Mouse (Mus musculus) T-helper 2 cell (primary cell): ENCODE data around the gene Smim9.
"Not testable (repeated sequence)": the region's sequence is repeated elsewhere in the genome, so short reads cannot be mapped to it uniquely, and the experiment has no call there.

ENCODE experiments used
- in situ Hi-C: fragments of 300-600 bp; cut with MboI, MseI; formaldehyde crosslinking; loops from one replicate; pipeline ENCODE4 v1.15.1; 2025; ENCODE audit warnings: high pct_unique_total_duplicates

Gene Smim9

DNA sequence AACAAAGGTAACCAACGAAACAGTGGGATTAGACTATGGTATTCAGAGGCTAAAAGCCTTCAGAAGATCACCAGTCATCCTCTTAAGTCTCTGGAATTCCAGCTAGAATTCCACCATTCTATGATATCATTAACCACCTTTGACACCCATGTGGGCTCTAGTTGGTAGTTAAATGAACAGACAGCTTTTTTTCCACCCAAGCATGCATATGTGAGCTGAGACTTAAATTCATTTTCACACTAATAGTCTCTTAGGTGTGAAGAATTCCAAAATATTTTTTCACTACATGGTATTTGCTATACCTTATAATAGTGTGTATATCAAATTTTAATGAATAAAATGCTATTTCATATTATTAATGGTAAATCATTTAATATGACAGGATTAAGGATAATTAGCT is at the start of gene Smim9:
Gene Smim9 (minus strand): TSS at position 101 of the 400 bp plus-strand sequence.
- in situ Hi-C loops, result no loop called here

DNA sequence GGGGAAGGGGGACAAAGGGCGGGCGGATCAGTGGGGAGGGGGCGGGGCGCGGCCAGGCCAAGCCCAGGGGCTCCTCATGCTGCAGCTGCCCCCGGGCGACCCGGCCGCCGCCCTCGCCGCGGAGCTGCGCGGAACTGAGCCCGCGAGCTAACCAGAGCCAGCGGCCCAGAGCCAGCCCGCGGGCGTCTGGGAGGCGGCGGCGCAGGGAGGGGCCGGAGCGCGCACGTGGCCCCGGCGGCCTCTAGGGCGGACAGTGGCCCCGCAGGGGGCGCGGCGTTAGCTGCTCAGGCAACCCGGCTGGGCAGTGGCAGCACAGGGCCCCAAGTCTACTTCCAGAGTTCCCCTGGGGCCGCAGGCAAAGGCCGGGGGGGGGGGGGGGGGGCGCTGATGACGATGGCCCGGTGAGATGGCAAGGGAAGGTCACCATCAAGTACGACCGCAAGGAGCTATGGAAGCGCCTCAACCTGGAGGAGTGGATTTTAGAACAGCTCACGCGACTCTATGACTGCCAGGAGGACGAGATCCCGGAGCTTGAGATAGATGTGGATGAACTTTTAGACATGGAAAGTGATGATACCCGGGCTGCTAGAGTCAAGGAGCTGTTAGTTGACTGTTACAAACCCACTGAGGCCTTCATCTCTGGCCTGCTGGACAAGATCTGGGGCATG is 7.9 kb downstream of the Smim9 start:
- in situ Hi-C loops, result no loop called here

DNA sequence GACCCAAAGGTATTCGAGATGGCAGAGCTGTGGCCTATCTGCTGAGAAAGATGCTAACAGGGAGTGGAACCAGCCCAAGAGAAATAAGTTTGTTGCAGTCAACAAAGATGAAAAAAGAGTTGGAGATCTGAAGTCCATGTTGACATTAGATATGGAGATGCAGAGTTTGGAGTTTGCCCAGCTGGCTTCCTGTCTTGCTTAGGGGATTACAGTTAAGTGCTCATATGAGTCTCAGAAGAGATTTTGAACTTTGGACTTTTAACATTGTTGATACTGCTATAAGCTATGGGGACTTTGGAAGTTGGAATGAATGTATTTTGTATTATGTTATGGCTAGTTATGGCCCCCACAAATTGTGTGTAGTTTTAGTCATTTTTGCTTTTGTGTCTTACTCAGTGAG is 11.3 kb downstream of the Smim9 start:
- in situ Hi-C loops, result no loop called here

DNA sequence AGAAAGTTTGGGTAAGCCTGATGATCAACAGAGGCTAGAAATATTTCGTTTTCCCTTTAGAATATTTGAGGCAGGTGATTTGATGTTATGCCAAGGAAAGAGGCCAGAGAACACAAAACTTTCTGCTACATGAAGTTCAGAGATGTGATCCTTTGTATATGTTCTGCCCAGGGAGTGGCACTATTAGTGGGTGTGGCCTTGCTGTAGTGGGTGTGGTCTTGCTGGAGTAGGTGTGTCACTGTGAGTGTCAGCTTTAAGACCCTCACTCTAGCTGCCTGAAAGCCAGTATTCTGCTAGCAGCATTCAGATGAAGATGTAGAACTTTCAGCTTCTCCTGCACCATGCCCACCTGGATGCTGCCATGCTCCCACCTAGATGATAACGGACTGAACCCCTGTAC is 13.3 kb downstream of the Smim9 start:
- in situ Hi-C loops, result no loop called here

DNA sequence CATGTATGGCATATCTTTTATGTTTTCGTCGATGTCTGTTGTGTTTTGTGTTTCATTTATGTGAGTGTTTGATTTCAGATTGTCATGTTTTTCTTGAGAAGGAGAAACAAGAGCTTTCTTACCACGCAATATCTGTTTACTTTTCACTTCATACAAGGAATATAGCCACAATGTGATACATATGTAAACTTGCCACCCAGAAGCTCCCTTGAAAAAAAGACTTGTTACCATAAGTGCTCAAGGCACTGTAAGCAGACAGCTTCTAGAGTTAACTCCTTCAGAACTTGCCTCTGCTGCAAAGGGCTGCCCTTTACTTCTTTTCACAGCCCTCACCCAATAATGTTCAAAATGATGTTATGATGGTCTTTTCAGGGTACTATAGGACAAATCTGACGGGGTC is 15.2 kb downstream of the Smim9 start:
- in situ Hi-C loops, result no loop called here

DNA sequence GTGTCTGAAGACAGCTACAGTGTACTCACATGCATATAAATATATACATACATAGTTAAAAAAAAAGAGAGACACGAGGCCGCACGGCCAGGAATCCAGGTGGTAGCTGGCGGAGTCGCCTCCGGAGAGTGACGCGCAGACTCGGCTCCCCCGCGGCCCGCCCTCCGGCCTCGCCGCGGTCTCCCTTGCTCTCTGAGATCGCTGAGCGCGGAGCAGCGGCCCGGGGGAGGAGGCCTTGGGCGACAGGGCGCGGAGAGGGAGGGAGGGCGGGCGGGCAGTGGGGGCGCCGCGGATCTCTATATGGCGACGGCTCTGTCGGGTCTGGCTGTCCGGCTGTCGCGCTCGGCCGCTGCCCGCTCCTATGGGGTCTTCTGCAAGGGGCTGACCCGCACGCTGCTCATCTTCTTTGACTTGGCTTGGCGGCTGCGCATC is 20.4 kb downstream of the Smim9 start:
- in situ Hi-C loops, result not testable (repeated sequence)

DNA sequence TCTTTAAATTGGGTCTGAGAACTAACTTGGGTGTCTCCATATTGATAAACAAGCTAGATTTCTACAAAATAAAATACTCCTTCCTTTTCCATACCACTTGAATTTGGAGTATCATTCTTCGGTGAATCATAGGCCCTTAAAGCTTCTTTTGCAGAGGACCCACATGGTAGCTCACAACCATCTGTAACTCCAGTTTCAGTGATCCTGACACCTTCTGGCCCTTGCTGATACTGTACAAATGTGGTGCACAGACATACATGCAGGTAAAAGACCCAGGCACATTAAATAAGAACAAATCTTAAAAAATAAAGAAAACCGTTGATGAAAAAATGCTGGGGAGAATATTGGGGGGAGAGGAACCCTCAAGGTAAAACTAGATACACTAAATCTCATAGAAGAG is 25.4 kb downstream of the Smim9 start:
- in situ Hi-C loops, result no loop called here

DNA sequence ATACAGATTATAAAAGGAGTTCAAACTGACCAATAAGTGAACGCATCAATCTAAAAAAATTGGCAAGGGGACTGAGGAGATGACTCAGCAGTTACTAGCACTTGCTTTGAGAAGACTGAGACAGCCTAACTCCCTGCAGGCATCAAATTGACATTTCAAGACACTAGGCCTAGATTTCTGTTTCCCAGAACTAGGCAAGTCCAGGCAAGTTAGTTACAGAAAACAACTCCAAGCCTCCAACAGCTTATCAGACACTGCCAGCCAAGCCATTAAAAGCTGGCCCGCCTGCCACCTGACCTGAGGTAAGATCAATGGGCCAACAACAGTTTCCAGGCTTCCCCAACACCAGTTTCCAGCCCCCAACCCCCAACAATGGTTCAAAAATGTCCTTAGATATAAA is 25.8 kb downstream of the Smim9 start:
- in situ Hi-C loops, result no loop called here

DNA sequence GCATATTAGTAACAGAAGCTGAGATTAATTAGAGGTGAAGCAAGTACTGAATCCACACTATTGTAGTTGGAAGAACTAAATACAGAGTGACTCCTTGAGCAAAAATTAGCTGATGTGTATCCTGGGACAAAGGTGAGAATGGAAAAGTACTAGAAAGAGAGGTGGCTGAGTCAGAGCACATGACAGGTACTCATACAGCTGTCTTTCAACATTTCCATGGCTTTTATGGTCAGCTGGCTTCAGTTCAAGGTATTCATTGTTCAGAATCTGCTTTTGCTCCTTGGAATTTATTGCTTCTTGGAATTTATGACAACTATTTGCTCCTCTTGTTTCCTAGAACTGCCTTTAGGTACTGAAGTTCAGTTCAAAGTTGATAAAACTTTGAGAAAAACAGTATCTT is 26.6 kb downstream of the Smim9 start:
- in situ Hi-C loops, result no loop called here

DNA sequence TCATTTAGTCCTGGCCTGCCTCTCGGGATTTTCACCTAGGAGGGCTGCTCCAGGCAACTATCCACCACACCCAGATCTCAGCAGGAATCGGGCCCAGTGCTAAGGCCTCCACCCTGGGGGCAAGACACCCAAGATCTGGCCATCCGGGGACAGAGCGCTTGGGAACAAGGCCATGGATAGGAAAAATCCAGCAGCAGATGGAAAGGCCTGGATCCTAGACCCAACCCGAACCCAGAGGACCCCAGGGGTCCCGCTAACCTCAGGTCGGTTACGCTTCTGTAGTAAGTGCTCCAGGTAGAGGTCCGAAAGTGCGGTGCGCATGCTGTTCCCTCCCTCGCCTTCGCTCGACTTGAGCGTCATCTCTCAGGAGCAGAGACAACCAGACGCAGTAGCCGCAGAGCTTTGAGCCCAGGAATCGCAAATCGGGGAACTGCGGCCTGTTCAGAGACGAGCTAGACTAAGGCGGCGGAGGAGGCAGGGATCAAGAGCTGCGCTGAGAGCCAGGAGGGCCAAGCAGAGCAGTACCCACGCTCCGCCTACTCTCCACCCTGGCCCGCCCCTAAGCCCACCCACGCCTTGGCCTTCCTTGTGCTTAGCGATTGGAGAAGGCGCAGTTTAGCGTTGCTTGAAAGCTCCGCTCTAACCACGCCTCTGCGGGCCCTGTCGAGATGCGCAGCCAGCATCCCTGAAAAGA is 33.0 kb downstream of the Smim9 start, which contains the start of gene Mpp1:
Gene Mpp1 (minus strand): TSS at position 550 of the 694 bp plus-strand sequence.
- in situ Hi-C loops, result no loop called here

DNA sequence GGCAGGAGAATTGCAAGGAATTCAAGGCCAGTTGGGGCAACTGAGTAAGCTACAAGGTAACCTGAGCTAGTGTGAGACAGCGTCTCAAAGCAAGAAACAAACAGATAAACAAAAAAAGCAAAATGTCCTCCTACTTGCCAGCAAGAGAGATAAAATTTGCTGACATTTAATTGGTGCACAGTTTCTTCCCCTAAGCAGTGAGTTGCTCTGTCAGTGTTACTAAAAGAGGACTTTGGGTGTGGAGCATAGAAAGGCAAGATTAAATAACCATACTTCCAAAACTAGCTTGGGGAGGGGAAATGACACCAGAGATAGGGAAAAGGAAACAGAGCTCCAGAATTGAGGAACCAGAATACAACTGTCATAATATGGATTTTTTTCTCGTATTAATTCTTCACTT is 34.1 kb downstream of the Smim9 start:
- in situ Hi-C loops, result no loop called here

DNA sequence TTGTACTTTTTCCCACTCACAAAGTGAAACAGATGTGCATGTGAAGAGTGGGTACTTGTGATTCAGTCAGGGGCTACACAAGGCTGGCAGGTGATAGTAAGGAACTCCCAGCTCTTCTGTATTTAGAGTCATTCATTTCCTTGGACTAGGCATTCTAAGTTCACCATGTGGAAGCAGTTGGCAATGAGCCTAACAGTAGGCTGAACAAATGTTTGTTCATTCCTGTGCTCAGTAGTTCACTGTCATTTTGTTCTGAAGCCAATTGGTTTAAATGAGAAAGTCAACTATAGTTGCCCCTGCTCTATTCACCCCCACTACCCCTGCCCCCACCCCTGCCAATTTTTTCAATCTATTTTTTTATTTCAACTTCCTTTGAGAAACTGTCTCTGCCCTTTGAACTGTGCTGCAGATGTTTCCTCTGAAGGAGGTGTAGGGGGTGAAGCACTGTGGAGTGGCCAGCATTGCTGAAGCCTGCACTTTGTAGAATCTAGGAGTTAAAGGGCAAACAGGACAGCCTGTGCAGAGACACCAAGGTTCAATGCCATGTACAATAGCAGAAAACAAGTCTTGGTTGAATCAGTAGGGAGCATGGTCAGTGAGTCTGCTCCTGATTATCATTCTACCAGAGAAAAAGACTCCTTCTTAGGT is 35.1 kb downstream of the Smim9 start:
- in situ Hi-C loops, result no loop called here

DNA sequence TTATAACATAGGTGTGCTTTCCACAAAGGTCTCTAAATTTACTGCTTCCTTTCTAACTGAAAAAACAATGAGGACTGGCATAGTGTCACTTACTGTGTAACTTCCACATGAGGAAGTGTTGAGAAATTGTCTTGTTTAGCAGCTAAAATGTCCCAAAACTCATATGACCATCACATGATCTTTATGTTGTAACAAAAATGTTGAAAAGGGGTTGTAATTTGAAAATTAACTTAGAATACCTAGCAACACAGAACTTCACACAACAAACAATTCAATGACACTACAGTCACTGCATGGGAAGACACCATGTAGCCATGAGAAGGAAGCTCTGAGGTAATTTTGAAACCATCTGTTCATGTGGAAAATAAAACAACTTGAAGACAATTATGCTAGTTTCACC is 36.7 kb downstream of the Smim9 start:
- in situ Hi-C loops, result no loop called here

DNA sequence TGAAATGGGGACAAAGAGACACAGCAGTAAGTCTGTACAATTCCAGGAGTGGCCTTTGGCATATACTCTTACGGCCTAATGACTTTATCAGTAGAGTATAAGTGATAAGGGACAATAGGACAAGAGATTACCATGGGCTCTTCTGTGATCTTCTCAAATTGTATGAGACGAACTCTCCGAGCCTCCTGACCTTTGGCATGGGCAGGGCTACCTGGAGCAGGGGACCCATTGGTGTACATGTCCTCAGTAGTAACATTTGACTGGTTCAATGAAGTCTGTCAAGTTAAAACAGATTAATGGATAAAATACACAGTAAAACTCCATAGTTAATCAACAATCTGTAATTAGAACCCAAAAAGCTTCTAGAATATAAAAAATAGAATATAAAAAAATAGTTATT is 38.0 kb downstream of the Smim9 start:
- in situ Hi-C loops, result no loop called here

DNA sequence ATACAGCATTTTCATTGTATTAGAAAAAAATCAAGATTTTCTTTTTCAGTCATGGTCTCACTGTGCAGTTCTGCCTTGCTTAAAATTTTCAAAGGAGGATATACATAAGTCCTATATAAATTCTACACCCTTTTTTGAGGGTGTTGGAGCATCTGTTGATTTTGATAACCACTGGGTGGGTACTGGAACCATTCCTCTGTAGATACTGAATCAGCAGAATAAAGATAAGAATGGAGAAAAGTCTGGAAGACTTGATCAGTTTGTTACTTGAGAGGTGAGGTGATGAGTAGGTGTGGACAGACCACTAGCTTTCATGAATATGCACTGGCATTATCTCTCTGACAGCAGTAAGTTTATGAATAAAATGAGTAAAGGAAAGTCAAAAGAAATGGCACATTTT is 48.0 kb downstream of the Smim9 start:
- in situ Hi-C loops, result no loop called here

DNA sequence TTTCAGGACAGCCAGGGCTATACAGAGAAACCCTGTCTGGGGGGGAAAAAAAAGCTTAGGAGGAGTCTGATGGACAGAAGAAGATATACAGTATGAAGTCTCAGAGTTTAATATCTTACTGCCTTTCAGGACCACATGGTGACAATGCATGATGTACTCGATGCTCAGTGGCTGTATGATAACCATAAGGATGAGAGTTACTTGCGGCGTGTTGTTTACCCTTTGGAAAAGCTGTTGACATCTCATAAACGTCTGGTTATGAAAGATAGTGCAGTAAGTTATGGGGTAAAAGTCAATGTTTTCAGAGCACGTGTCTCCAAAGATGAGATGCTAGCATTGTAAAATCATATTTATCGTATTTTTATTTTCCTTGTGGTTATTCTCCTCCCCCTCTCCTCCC is 61.3 kb downstream of the Smim9 start:
- in situ Hi-C loops, result no loop called here

DNA sequence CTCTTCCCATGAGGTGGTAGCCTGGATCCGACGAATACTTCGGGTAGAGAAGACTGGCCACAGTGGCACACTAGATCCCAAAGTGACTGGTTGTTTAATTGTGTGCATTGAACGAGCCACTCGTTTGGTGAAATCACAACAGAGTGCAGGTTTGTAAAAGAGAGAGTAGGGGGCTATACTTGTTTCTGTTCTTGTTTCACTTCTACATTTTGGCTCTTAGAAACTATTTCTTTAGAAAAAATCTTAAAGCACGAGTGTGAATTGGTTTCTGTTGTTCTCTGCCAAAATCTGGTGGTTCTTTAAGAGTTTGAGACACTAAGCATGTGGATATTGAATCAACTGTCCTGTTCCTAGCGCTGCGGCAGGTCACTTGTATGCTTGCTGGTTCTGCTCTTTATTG is 64.8 kb downstream of the Smim9 start:
- in situ Hi-C loops, result no loop called here

DNA sequence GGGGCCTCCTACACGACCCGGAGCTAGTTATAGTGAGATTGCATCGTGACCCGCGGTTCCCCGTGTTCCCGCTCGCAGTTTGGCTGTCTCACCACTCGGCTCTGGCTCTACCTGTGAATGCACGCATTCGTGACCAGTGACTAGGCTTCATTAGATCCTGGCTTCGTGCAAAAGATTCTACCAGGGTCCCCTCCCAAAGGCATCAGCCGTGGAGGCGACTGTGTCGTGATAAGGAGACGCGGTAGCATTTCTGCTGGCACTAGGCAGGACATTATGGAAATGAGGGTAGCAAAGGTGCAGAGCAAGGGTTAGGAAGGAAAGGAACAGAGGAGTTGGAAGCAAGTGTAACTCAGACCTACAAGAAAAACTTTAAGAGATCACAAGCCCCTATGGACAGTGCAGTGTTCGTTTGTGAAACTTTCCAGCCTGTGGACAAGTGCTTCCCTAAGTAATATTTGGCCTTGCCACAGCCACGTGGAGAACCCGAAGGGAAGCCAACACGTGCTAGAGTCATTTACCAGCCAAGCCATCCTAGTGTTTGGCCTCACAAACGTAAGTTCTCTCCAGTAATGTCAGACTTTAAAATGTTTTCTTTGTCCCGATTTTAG is 67.3 kb downstream of the Smim9 start:
- in situ Hi-C loops, result no loop called here
